Comparison of ENCODE assay signal across 8 mouse cellular contexts in genomic region chr3:144506213-144506612, GRCm38 (mm10).
DNase-seq lines count a peak whose midpoint lies in the region; ATAC-seq and TF ChIP-seq lines count a peak whose summit lies in the region.

No protein-coding gene starts in this region.

- TF ChIP-seq CTCF in liver, embryonic 14.5 days (IDR thresholded peaks at IDR 0.05; ENCODE audit: low read depth): no peak

- H3K4me1 ChIP-seq in heart, embryonic 10.5 days: peaks cover 22% of the 10 kb centered on the region
- peaks cover 3 to 10% of the 10 kb centered on the region in 2 experiments; a peak in 2 of 4 replicates for H3K4me1 ChIP-seq in liver, embryonic 14.5 days (replicated peaks; ENCODE audit: control insufficient read depth in 2 of 2, insufficient read depth in 2 of 2, low read length in 1 of 2)

- H3K27me3 ChIP-seq in heart, embryonic 10.5 days (ENCODE audit: insufficient read depth, poor library complexity, severe bottlenecking): no peaks in the 10 kb centered on the region
- no peaks in the 10 kb centered on the region for H3K27me3 ChIP-seq in liver, embryonic 14.5 days (ENCODE audit: control insufficient read depth, insufficient read depth, low read length)

- ATAC-seq in liver, embryonic 14.5 days (ENCODE audit: insufficient read depth): peak; percentile 63

- peak overlapping the region; percentile 44; the same call in 1 of the 2 replicates for H3K27ac ChIP-seq in heart, embryonic 10.5 days
- H3K27ac ChIP-seq in liver, embryonic 14.5 days: no peak overlapping the region

- peak overlapping the region; percentile 15; the same call in 1 of the 2 replicates for H3K4me3 ChIP-seq in heart, embryonic 10.5 days
- no peak overlapping the region for H3K4me3 ChIP-seq in liver, embryonic 14.5 days (ENCODE audit: insufficient read depth in 1 of 2, low read depth in 2 of 2, low read length in 2 of 2)

- H3K36me3 ChIP-seq in heart, embryonic 10.5 days: no peaks in the 10 kb centered on the region
- H3K36me3 ChIP-seq in liver, embryonic 14.5 days (replicated peaks; ENCODE audit: control insufficient read depth, insufficient read depth, low read depth): no peaks in the 10 kb centered on the region

- no peak overlapping the region for H3K9ac ChIP-seq in liver, embryonic 14.5 days (replicated peaks)

- no peak for TF ChIP-seq EP300 in liver, embryonic 14.5 days (IDR thresholded peaks at IDR 0.05; ENCODE audit: low read depth)

- peak; percentile 8 for DNase-seq in kidney, adult 11 months
- no peak for DNase-seq in kidney, adult 8-10 months
- DNase-seq in adipocyte (ENCODE audit: low spot score): peak; percentile 60
- peak; percentile 82 for DNase-seq in heart, embryonic 10.5 days (ENCODE audit: low spot score)
- DNase-seq in liver, embryonic 14.5 days (ENCODE audit: low read depth in 3 of 3, low spot score in 3 of 3): peak in 1 of 3 experiments; percentile 10
- DNase-seq in right cerebral cortex, adult 2 months (ENCODE audit: low spot score in 2 of 2): no peak
- DNase-seq in frontal cortex, postnatal 36 days (ENCODE audit: low spot score in 2 of 2): no peak
- DNase-seq in cerebellum, adult 18-20 months: no peak

- no peak overlapping the region for H3K4me2 ChIP-seq in liver, embryonic 14.5 days (ENCODE audit: low read depth)

- H3K9me3 ChIP-seq in heart, embryonic 10.5 days: no peaks in the 10 kb centered on the region
- H3K9me3 ChIP-seq in liver, embryonic 14.5 days (ENCODE audit: control insufficient read depth, low read length): no peaks in the 10 kb centered on the region

- WGBS in heart, embryonic 10.5 days: 26% methylated on average over 3 of the region's 3 CpGs
- 57% methylated on average over 3 of the region's 3 CpGs for WGBS in liver, embryonic 14.5 days (ENCODE audit: insufficient replicate concordance)

Comparison
In these comparisons a context has a peak if more than half of its experiments do, and no peak if none do; other contexts are left out.
1. DNase-seq: peak in kidney, adult 11 months (single experiment), adipocyte (single experiment) and heart, embryonic 10.5 days (single experiment); none in kidney, adult 8-10 months (0 of 2), right cerebral cortex, adult 2 months (0 of 2), frontal cortex, postnatal 36 days (0 of 2) and cerebellum, adult 18-20 months (0 of 2).